Mouse (Mus musculus) cortical plate, adult 2 months (tissue): ENCODE data around the gene BC147527. TPM values are rescaled to one million over a fixed set of nuclear protein-coding genes. Genes with fewer than 3 reads are reported as not detected.
"Not testable (repeated sequence)": the region's sequence is repeated elsewhere in the genome, so short reads cannot be mapped to it uniquely, and the experiment has no call there.

ENCODE experiments used
- H3K27ac ChIP-seq: fragments of 200-500 bp; 2 replicates; pipeline ENCODE4 v1.5.1; 2012; ENCODE audit warnings: low read length, control low read depth, inconsistent platforms; ENCODE audit not compliant: insufficient read depth
- H3K4me1 ChIP-seq: fragments of 200-500 bp; 2 replicates; pipeline ENCODE4 v1.6.1; 2011; ENCODE audit warnings: low read length; ENCODE audit not compliant: control insufficient read depth, insufficient read depth
- H3K4me3 ChIP-seq: fragments of 200-500 bp; 2 replicates; pipeline ENCODE4 v1.5.1; 2011; ENCODE audit warnings: mild to moderate bottlenecking, low read length, control low read depth; ENCODE audit not compliant: insufficient read depth
- CTCF ChIP-seq: fragments of 200-500 bp; IDR thresholded peaks from 2 replicates; pipeline ENCODE4 v1.5.1; 2011; ENCODE audit warnings: mild to moderate bottlenecking, control low read depth, low read length; ENCODE audit not compliant: insufficient read depth; ENCODE audit errors: extremely low read depth
- POLR2A ChIP-seq: fragments of 200-500 bp; IDR thresholded peaks from 2 replicates; pipeline ENCODE4 v1.6.1; 2011; ENCODE audit warnings: mild to moderate bottlenecking, low read length, control low read depth; ENCODE audit not compliant: insufficient read depth; ENCODE audit errors: extremely low read depth
- polyA plus RNA-seq: library from polyadenylated mRNA; depleted of rRNA; stranded (reverse); fragments of >200 nt; gene quantifications from 2 replicates; pipeline ENCODE4 v1.2.3, GENCODE M21; 2012; rRNA removed

BC147527 gene
- 0.13 and 0.46 TPM in 2 replicates for polyA plus RNA-seq

GRCm38 (mm10) chr13:120299991-120300442, at the start of gene BC147527:
TSS of gene BC147527 (plus strand) at chr13:120300392.
- no peak within 1 kb of the TSS for H3K27ac ChIP-seq

GRCm38 (mm10) chr13:120251208-120251924, 48.8 kb upstream of the BC147527 start:
- not testable (repeated sequence) for H3K4me3 ChIP-seq, H3K27ac ChIP-seq, H3K4me1 ChIP-seq

More at GRCm38 (mm10) chr13:120299991-120300442, at the start of gene BC147527:
- Histone ChIP-seq H3K4me3 (no peak within 1 kb of the TSS), H3K4me1 (no peaks in the 10 kb centered on the region)
- no peak for TF ChIP-seq POLR2A
- no peak for TF ChIP-seq CTCF

- H3K27ac ChIP-seq, H3K4me3 ChIP-seq, H3K4me1 ChIP-seq: not testable (repeated sequence)
Observed at GRCm38 (mm10) chr13:120258817-120259658, 41.2 kb upstream of the BC147527 start.

- not testable (repeated sequence) for H3K27ac ChIP-seq, H3K4me3 ChIP-seq, H3K4me1 ChIP-seq
Observed at GRCm38 (mm10) chr13:120259718-120260117, 40.5 kb upstream of the BC147527 start.

- not testable (repeated sequence) for H3K4me3 ChIP-seq, H3K27ac ChIP-seq, H3K4me1 ChIP-seq
Observed at GRCm38 (mm10) chr13:120262870-120263269, 37.3 kb upstream of the BC147527 start, which contains the start of gene AF067061. TSS of gene AF067061 (plus strand) at chr13:120263114.

- H3K4me3 ChIP-seq, H3K27ac ChIP-seq, H3K4me1 ChIP-seq: not testable (repeated sequence)
Observed at GRCm38 (mm10) chr13:120277837-120278236, 22.4 kb upstream of the BC147527 start.

GRCm38 (mm10) chr13:120278784-120279183, 21.4 kb upstream of the BC147527 start:
- Histone ChIP-seq H3K27ac (no peak overlapping the region), H3K4me3 (no peak overlapping the region), H3K4me1 (no peaks in the 10 kb centered on the region)
- TF ChIP-seq CTCF (no peak), POLR2A (no peak)

GRCm38 (mm10) chr13:120299324-120299894, 783 bp upstream of the BC147527 start:
- Histone ChIP-seq H3K4me1 (no peaks in the 10 kb centered on the region), H3K27ac (no peak overlapping the region; the same call in 1 of the 2 replicates), H3K4me3 (no peak overlapping the region)
- TF ChIP-seq POLR2A, result no peak
- no peak for TF ChIP-seq CTCF

GRCm38 (mm10) chr13:120300853-120301252, 661 bp downstream of the BC147527 start:
- no peak overlapping the region for H3K4me3 ChIP-seq
- no peaks in the 10 kb centered on the region for H3K4me1 ChIP-seq
- TF ChIP-seq POLR2A (no peak), CTCF (no peak)
- H3K27ac ChIP-seq, result no peak overlapping the region

- no peaks in the 10 kb centered on the region for H3K4me1 ChIP-seq
- TF ChIP-seq CTCF, result no peak
- no peak for TF ChIP-seq POLR2A
- H3K27ac ChIP-seq, result no peak overlapping the region
- H3K4me3 ChIP-seq, result no peak overlapping the region
Observed at GRCm38 (mm10) chr13:120310749-120311148, 10.6 kb downstream of the BC147527 start.
